Mouse (Mus musculus): ENCODE results near the gene Rad9a.
A peak's percentile ranks its signal among the peaks of the same experiment; 100 is the strongest.

Rad9a gene

DNA sequence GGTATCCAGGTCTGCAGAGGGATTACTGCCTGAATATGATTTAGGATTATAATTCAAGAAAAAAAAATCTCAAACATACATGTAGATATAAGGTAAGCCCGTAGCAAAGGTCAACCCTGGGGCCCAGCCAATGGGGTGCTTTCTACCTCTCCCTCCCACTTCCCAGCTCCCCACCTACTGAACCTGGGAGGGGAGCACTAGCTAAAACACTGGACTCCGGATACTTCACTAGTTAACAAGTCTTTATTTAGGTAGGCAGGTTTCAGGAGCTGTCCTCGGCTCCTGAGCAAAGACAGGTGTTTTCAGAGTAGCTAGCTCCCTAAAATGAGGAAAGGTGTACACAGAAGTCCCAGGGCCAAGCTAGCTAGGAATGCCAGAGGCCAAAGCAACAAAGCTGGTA, 37.4 kb downstream of the Rad9a start:
- no peak for DNase-seq (ENCODE audit: low spot score)

DNA sequence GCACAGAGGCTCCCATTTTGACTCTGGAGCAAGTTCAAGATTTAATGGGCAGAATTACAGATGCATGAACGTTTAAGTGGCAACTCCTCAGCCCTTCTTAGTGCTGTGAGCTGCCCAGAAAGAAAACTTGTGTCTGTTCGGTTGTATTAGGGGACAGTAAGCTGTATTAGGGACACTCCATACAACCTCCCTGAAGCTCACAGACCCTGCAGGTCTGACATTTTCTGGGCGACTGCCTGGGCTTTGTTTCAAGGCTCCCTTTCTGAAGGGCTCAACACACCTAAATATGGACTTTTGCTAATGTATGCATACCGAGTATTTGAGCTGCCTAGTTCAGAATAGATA, 37.9 kb downstream of the Rad9a start:
- no peak for DNase-seq (ENCODE audit: low spot score)

DNA sequence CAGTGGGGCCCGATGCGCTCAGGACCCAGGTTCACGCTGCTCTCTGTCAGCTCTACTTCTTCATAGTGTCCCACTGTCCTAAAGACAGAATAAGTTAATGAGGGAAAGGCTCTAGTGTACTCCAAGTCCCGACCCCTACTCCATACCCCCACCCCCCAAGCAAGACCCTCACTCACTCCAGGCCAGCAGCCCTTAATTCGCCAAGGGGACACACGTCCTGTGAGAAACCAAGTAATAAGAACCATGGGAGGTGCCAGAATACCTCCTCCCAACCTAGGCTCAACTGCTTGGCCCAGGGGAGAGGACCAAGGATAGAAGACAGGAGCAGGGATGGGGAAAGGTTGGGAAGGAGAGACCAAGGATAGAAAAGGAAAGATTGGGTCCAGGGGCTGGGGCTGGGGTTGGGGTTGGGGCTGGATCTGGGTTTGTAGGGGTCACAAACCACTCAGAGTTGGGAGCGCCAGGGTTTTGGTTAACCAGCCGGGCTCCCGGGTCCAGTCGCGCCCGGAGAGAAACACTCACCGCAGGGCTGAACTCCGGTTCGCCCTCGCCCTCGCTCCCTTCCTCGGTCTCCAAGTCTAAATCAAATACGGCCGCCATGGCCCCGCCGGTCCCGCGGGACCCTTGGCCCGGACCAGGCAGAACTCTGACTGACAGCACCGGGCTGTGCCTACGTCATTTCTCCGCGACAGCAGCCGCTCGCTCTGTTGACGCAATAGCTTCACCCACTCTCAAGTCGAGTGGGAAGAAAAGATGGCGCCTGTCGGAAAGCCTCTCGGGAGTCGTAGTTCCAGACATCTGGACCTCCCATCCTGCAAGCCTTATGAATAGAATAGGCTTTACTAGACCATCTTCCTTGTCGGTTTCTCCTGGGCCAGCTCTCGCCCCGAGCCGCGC, 38.6 kb downstream of the Rad9a start, which contains the start of gene Rps6kb2:
Gene Rps6kb2 (minus strand): TSS at position 709 of the 897 bp plus-strand sequence.
- DNase-seq (ENCODE audit: low spot score): peak; percentile 99

GRCm38 (mm10) chr19:4159049-4159448, 42.4 kb downstream of the Rad9a start:
- DNase-seq (ENCODE audit: low spot score): no peak

GRCm38 (mm10) chr19:4156771-4157170, 44.7 kb downstream of the Rad9a start:
- no peak for DNase-seq (ENCODE audit: low spot score)

DNA sequence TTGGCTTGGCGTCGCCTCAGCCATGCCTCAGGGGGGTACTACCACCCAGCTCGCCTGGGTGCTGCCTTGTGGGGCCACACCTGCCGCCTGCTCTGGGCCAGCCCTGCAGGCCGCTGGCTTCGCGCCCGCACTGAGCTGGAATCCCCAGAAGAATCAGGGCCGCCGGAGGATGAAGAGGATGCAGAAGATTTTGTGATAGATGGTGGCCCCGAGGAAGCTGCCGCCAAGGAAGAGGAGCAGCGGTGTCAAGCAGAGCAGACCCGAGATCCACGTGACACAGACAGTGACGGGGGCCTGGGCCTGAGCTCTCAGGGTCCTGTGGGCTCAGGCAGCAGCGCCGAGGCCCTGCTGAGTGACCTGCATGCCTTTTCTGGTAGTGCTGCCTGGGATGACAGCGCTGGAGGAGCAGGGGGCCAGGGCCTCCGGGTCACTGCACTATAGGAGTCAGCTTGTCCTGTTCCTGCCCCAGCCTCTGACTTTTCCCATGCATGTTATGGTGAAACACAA, 45.3 kb downstream of the Rad9a start:
- DNase-seq (ENCODE audit: low spot score): no peak

GRCm38 (mm10) chr19:4155223-4156072, 46.0 kb downstream of the Rad9a start:
- DNase-seq (ENCODE audit: low spot score): no peak

DNA sequence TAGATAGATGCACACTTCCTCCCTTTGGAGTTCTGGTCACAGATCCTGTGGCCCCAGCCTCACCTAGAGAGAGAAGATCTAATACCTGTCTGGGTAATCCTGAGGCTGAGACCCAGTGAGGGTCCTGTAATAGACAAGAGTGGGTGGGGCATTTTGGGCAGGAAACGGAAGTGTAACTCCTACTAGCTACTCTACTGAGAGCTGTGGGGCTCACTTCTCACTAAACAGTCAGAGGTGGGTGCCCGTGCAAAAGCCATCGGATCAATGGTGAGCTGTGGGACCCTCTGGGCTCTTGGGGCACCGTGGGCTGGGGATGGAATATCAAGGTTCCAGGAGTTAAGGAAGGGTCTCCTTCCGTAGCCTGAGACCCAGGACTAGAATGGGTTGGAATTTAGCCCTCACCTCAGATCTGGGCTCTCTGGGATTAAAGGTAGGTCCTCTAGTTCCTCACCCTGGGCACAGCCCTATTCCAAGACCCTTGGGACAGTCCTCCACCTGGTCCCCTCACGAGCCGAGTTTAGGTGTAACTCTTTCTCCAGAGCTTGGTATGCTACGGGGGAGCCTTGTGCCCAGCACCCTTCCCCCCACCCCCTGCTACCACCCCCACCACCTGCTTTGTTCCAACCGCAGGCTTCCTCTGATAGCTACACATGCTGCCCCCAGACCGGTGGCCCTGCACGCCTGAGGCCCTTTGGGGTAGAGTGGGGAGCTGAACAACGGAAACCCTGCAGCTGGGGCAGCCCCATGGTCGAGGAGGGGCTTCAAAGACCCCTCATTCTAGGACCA, 46.8 kb downstream of the Rad9a start:
- DNase-seq (ENCODE audit: low spot score): no peak

DNA sequence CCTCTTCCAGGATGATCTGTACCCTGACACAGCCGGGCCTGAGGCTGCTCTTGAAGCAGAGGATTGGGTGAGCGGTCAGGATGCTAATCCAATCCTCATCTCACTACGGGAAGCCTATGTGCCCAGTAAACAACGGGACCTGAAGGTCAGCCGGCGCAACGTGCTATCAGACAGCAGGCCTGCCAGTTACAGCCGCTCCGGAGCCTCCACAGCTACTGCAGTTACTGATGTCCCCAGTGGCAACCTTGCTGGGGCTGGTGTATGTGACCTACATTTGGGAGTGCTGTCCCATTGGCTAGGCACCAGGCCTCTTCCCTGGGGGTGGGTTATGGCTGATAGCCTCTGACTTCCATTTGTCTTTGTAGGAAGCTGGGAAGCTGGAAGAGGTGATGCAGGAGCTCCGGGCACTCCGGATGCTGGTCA, 48.2 kb downstream of the Rad9a start, which contains the start of gene Ptprcap:
Gene Ptprcap (plus strand): TSS at position 373 of the 423 bp plus-strand sequence.
- DNase-seq (ENCODE audit: low spot score): peak; percentile 36

GRCm38 (mm10) chr19:4152445-4153231, 48.8 kb downstream of the Rad9a start:
- no peak for DNase-seq (ENCODE audit: low spot score)

DNA sequence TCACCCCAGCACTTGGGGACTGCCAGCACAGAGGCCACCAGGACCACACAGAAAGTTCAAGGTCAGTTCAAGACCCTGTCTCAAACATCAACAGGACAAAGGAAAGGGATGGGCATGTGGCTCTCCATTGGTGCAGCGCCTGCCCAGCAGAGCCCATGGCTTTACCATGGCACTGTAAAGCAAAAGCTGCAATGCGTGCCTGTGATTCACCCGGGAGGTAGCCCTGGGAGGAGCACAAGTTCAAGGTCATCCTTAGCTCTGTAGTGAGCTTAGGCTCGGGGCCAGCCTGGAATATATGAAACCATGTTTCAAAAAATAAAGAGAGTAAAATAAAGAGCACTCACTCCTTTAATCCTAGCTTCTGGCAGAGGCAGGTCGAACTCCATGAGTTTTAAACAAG, 49.6 kb downstream of the Rad9a start:
- DNase-seq (ENCODE audit: low spot score): no peak

GRCm38 (mm10) chr19:4151488-4151860, 50.0 kb downstream of the Rad9a start:
- no peak for DNase-seq (ENCODE audit: low spot score)

- DNase-seq (ENCODE audit: low spot score): no peak
These were observed 50.6 kb downstream of the Rad9a start for GRCm38 (mm10) chr19:4150567-4151487.

GRCm38 (mm10) chr19:4149764-4150461, 51.5 kb downstream of the Rad9a start:
- DNase-seq (ENCODE audit: low spot score): no peak

- no peak for DNase-seq (ENCODE audit: low spot score)
These were observed 52.2 kb downstream of the Rad9a start for GRCm38 (mm10) chr19:4149283-4149682.

- DNase-seq (ENCODE audit: low spot score): no peak
These were observed 52.6 kb downstream of the Rad9a start for GRCm38 (mm10) chr19:4148819-4149218.

- DNase-seq (ENCODE audit: low spot score): peak; percentile 95
These were observed 53.0 kb downstream of the Rad9a start, which contains the start of gene Coro1b for GRCm38 (mm10) chr19:4148491-4148806. Gene Coro1b, plus strand, starts transcription at chr19:4148619.

DNA sequence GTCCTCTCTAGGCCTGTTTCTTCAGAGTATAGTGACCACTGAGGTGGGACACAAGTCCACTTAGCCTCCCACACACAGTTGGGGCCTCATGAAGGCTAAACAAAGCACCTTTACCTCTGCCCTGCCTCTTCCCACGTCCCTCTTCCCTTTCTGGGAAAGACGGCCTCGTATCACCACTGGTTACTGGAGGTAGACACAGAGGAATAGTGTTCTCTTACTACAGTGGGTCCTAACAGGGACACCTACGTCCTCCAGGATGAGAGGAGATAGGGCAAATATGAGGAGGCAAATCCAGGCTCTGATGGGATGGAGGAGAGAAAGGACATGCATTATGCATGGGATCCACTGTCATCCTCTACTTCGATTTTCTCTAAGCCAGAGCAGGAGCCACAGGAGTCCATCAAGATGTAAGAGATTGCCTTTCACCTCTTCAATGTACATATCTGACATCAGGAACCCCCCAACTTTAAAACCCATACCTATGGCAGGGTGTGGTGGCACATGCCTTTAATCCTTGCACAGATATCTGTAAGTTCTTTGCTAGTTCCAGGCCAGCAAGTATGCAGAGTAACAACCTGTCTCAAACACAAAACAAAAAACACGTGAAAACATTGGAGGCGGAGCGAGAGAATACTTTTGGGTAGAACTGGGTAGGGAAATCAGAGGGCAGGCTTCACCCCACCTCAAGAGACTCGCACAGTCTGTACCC, 53.5 kb downstream of the Rad9a start:
- DNase-seq (ENCODE audit: low spot score): no peak

DNA sequence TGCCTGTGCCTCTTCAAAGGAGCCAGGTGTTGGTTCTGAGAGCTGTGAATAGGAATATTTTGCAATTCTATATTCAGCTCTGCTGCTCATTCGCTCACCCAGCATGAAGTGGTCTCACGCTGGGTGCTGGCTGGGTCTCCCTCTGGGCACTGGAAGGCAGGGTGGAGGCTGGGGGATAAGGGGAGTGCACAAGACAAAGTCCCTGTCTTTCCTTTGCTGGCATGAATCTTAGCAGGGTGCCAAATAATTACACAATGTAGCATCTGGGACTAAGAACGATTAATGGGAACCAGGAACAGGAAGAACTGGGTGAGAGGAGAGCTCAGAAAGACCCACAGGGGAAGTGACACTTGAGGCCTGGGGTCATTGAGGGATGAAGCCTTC, 54.4 kb downstream of the Rad9a start:
- DNase-seq (ENCODE audit: low spot score): no peak
